Mouse (Mus musculus) heart, embryonic 16.5 days (tissue): ENCODE measurements around the gene Gse1. TPM values are rescaled to one million over a fixed set of nuclear protein-coding genes. Genes with fewer than 3 reads are reported as not detected.

Experiments used
- ATAC-seq: fragments of 200-750 bp; cut with Nextera tagmentation; replicated peaks from 2 replicates; pipeline ENCODE4 v1.8.0; 2017; ENCODE audit warnings: moderate number of reproducible peaks; ENCODE audit not compliant: insufficient read depth, low FRiP score; ENCODE audit errors: extremely low read depth
- H3K27ac ChIP-seq: fragments of 300-500 bp; sonication (generic); 2 replicates; pipeline ENCODE4 v1.5.1; 2014; ENCODE audit warnings: mild to moderate bottlenecking, low read length, control low read depth, moderate library complexity
- H3K27me3 ChIP-seq: fragments of 300-500 bp; sonication (generic); 2 replicates; pipeline ENCODE4 v1.6.1; 2014; ENCODE audit warnings: low read length, mixed read lengths; ENCODE audit not compliant: control insufficient read depth, insufficient read depth
- H3K36me3 ChIP-seq: fragments of 300-500 bp; sonication (generic); 2 replicates; pipeline ENCODE4 v1.6.1; 2014; ENCODE audit not compliant: control insufficient read depth, insufficient read depth
- H3K4me1 ChIP-seq: fragments of 300-500 bp; sonication (generic); 2 replicates; pipeline ENCODE4 v1.6.1; 2014; ENCODE audit warnings: low read length, mixed read lengths; ENCODE audit not compliant: control insufficient read depth, insufficient read depth
- H3K4me2 ChIP-seq: fragments of 300-500 bp; sonication (generic); 2 replicates; pipeline ENCODE4 v1.6.1; 2014; ENCODE audit warnings: low read depth, mild to moderate bottlenecking, control low read depth, low read length
- H3K4me3 ChIP-seq: fragments of 300-500 bp; sonication (generic); 2 replicates; pipeline ENCODE4 v1.5.1; 2014; ENCODE audit warnings: mild to moderate bottlenecking, control low read depth, low read length
- H3K9ac ChIP-seq: fragments of 300-500 bp; sonication (generic); 2 replicates; pipeline ENCODE4 v1.6.1; 2014; ENCODE audit warnings: low read length, control low read depth
- H3K9me3 ChIP-seq: fragments of 300-500 bp; sonication (generic); replicated peaks from 2 replicates; pipeline ENCODE4 v1.6.1; 2016; ENCODE audit warnings: low read length; ENCODE audit not compliant: control insufficient read depth
- WGBS: fragments of 180-500 bp; shearing (Covaris S2); extraction: QIAGEN DNeasy Blood & Tissue Kit; methylation state at CpG from one replicate; pipeline ENCODE4 v1.1.7; 2014; 5-methylcytosine and 5-hydroxymethylcytosine counted together
- polyA plus RNA-seq: library from polyadenylated mRNA; unstranded; fragments of >200 nt; fragmentation: Nextera tagmentation; extraction: Ambion mirVana; gene quantifications from 2 replicates; pipeline ENCODE4 v1.2.1, GENCODE M21; 2015

The Gse1 gene
- polyA plus RNA-seq, 1 experiment from 2014 or later = 7.7 TPM

- peaks cover 37% of the 10 kb centered on the region for H3K4me1 ChIP-seq
- H3K27ac ChIP-seq = no peak overlapping the region
- H3K9me3 ChIP-seq = no peaks in the 10 kb centered on the region
- H3K27me3 ChIP-seq = no peaks in the 10 kb centered on the region
- no peaks in the 10 kb centered on the region for H3K36me3 ChIP-seq
- 67% methylated on average over 9 of the region's 9 CpGs for WGBS
- no peak for ATAC-seq
- no peak overlapping the region for H3K4me2 ChIP-seq
- H3K9ac ChIP-seq = no peak overlapping the region
- no peak overlapping the region for H3K4me3 ChIP-seq
These were observed 191.4 kb downstream of the Gse1 start for GRCm38 (mm10) chr8:120419675-120420074.

- ATAC-seq = no peak
- Histone ChIP-seq H3K9me3 (no peaks in the 10 kb centered on the region), H3K4me2 (no peak overlapping the region), H3K27ac (no peak overlapping the region), H3K9ac (no peak overlapping the region), H3K27me3 (no peaks in the 10 kb centered on the region), H3K36me3 (no peaks in the 10 kb centered on the region), H3K4me1 (peaks cover 42% of the 10 kb centered on the region), H3K4me3 (no peak overlapping the region)
- 55% methylated on average over 5 of the region's 5 CpGs for WGBS
These were observed 192.0 kb downstream of the Gse1 start for GRCm38 (mm10) chr8:120420226-120420625.

- H3K27me3 ChIP-seq = no peaks in the 10 kb centered on the region
- H3K4me2 ChIP-seq = no peak overlapping the region
- no peak for ATAC-seq
- 16% methylated on average over 9 of the region's 9 CpGs for WGBS
- H3K36me3 ChIP-seq = no peaks in the 10 kb centered on the region
- peaks cover 49% of the 10 kb centered on the region for H3K4me1 ChIP-seq
- H3K4me3 ChIP-seq = no peak overlapping the region
- no peaks in the 10 kb centered on the region for H3K9me3 ChIP-seq
- no peak overlapping the region for H3K27ac ChIP-seq
- 0 out of 2 replicates have a peak overlapping the region, but pooled peaks have one; percentile 0 for H3K9ac ChIP-seq
These were observed 193.4 kb downstream of the Gse1 start for GRCm38 (mm10) chr8:120421638-120422037.

- ATAC-seq = no peak
- H3K36me3 ChIP-seq = no peaks in the 10 kb centered on the region
- WGBS = 93% methylated on average over 8 of the region's 8 CpGs
These were observed 194.0 kb downstream of the Gse1 start for GRCm38 (mm10) chr8:120422236-120422635.

GRCm38 (mm10) chr8:120423576-120423975 is 195.3 kb downstream of the Gse1 start:
- ATAC-seq = no peak
- H3K36me3 ChIP-seq = no peaks in the 10 kb centered on the region
- no peak overlapping the region for H3K9ac ChIP-seq
- 48% methylated on average over 7 of the region's 7 CpGs for WGBS
- H3K4me1 ChIP-seq = peaks cover 47% of the 10 kb centered on the region
- H3K4me2 ChIP-seq = no peak overlapping the region
- no peak overlapping the region for H3K27ac ChIP-seq
- no peaks in the 10 kb centered on the region for H3K9me3 ChIP-seq
- H3K4me3 ChIP-seq = no peak overlapping the region
- H3K27me3 ChIP-seq = no peaks in the 10 kb centered on the region

More at GRCm38 (mm10) chr8:120422236-120422635, 194.0 kb downstream of the Gse1 start:
- no peak overlapping the region for H3K27ac ChIP-seq
- H3K4me3 ChIP-seq = no peak overlapping the region
- H3K27me3 ChIP-seq = no peaks in the 10 kb centered on the region
- peaks cover 50% of the 10 kb centered on the region for H3K4me1 ChIP-seq
- no peaks in the 10 kb centered on the region for H3K9me3 ChIP-seq
- no peak overlapping the region for H3K9ac ChIP-seq
- H3K4me2 ChIP-seq = no peak overlapping the region

GRCm38 (mm10) chr8:120424829-120425198 is 196.6 kb downstream of the Gse1 start:
- Histone ChIP-seq H3K4me1 (peaks cover 47% of the 10 kb centered on the region), H3K4me2 (no peak overlapping the region), H3K9me3 (no peaks in the 10 kb centered on the region), H3K9ac (peak overlapping the region; percentile 38; the same call in 1 of the 2 replicates), H3K27me3 (no peaks in the 10 kb centered on the region), H3K4me3 (no peak overlapping the region), H3K36me3 (no peaks in the 10 kb centered on the region), H3K27ac (peak overlapping the region; percentile 34; the same call in 1 of the 2 replicates)
- WGBS = 52% methylated on average over 4 of the region's 4 CpGs
- ATAC-seq = no peak

GRCm38 (mm10) chr8:120425199-120425941 is 197.1 kb downstream of the Gse1 start:
- Histone ChIP-seq H3K4me2 (no peak overlapping the region; the same call in 1 of the 2 replicates), H3K27ac (peak overlapping the region; percentile 34; the same call in 1 of the 2 replicates), H3K9me3 (no peaks in the 10 kb centered on the region), H3K9ac (no peak overlapping the region; the same call in 1 of the 2 replicates), H3K4me3 (no peak overlapping the region), H3K27me3 (no peaks in the 10 kb centered on the region), H3K36me3 (no peaks in the 10 kb centered on the region), H3K4me1 (peaks cover 43% of the 10 kb centered on the region)
- ATAC-seq = peak; percentile 59
- WGBS = 28% methylated on average over 8 of the region's 8 CpGs

GRCm38 (mm10) chr8:120426105-120426504 is 197.8 kb downstream of the Gse1 start:
- Histone ChIP-seq H3K9me3 (no peaks in the 10 kb centered on the region), H3K9ac (no peak overlapping the region), H3K36me3 (no peaks in the 10 kb centered on the region), H3K4me2 (no peak overlapping the region), H3K27me3 (no peaks in the 10 kb centered on the region), H3K4me1 (peaks cover 39% of the 10 kb centered on the region), H3K27ac (peak overlapping the region; percentile 61), H3K4me3 (no peak overlapping the region)
- ATAC-seq = peak; percentile 2; the same call in 1 of the 2 replicates
- WGBS = 50% methylated on average over 1 of the region's 1 CpGs

- peaks cover 32% of the 10 kb centered on the region for H3K4me1 ChIP-seq
- H3K27ac ChIP-seq = peak overlapping the region; percentile 61
- peak overlapping the region; percentile 32 for H3K9ac ChIP-seq
- no peaks in the 10 kb centered on the region for H3K27me3 ChIP-seq
- ATAC-seq = no peak
- no peak overlapping the region for H3K4me2 ChIP-seq
- H3K4me3 ChIP-seq = no peak overlapping the region
- no peaks in the 10 kb centered on the region for H3K9me3 ChIP-seq
- 54% methylated on average over 20 of the region's 20 CpGs for WGBS
- no peaks in the 10 kb centered on the region for H3K36me3 ChIP-seq
These were observed 198.5 kb downstream of the Gse1 start for GRCm38 (mm10) chr8:120426622-120427385.
